Mouse (Mus musculus) kidney, postnatal 36 days (tissue): ENCODE measurements around the gene Il12a.

Source experiments
- DNase-seq, 2 experiments: peaks; one replicate each; pipeline ENCODE4 v3.0.0; 2021 to 2022; ENCODE audit warnings: mixed read lengths in 2 of 2

Gene Il12a

DNA sequence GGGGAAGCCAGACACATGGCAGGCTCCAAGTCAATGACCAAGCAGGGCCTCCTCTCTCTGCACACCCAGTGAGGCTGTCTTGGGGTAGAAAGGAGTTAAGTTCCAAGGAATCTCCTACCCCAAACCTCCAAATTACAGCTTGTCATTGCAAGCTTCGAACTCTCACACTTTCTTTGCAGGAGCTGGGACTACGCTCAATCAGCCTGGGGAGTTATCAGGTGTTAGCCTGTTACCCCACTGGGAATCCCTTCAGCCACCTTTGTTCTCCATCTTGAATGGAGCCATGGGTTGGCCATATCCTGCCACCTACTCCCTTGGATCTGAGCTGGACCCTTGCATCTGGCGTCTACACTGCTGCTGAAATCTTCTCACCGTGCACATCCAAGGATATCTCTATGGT is at the start of gene Il12a:
Il12a (plus strand) TSS at position 301 of the 400 bp plus-strand sequence.
- DNase-seq: no peak

DNA sequence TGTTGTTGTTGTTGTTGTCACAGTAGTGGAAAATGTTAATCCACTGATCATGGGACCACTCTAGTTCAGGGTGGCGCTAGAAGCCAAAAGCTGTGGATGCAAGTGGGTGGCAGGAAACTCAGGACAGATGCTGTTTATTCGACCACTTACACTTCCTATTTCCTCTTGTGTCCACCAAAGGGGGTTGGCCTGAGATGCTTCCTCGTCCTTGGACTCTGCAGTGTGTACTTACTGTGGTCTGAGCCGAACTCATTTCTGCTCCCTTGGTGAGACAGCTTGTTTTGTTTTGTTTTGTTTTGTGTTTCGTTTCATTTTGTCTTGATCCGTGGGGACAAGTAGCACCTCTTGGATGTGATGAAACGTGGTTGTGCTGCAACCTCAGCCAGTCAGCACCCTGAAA is 47.5 kb upstream of the Il12a start:
- DNase-seq: no peak

DNA sequence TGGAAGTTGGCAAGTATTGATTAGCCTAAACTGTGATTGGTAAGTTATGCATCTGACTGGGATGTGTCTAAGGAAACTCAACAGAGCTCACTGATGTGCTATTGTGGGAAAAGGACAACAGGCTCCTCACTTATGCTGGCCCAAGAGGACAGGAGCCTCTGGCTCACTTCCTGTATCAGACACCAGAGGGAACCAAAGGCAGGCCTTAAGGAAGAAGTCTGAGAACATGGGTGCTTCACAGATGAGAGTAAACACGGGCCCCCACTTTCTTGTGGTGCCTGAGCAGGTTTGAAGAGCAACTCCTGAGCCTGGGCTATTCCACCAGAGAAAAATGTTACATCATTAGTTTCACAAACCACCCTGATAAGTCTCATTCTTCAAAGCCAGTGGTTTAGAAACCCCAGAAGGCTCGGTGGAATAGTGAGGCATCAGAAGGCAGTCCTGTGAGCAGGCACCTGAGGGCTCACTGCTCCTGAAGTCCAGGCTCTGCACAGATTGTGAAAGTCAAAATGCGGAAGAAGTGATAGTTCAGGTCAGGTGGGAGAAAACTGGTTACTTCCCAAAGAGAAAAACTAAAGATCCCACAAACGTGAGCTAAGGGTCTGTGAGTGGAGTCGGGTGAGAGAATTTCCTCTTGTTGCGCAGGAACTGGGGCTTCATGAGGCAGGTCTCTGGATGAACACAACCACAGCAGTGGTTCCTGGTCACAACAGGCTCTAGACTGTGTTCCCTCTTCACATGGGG is 43.9 kb upstream of the Il12a start:
- DNase-seq: peak; percentile 9 to 32

DNA sequence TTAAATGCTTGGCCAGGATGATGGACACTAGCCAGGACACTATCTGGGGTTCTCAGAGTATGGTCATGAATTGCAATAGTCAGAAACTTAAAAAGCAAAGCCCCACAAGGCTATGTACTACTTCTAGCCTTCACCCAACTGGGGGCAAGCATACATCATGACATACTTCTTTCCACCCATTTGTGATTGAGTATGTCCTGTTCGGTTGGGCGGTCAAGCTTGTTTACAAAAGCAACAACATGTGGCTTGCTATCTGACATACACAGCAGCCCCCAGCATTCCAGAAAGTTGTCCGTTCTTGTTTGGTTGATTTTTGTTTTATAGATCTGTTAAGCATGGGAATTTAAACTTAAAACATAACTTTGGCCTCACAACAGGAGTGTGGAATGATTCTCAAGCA is 43.2 kb upstream of the Il12a start:
- DNase-seq: no peak

DNA sequence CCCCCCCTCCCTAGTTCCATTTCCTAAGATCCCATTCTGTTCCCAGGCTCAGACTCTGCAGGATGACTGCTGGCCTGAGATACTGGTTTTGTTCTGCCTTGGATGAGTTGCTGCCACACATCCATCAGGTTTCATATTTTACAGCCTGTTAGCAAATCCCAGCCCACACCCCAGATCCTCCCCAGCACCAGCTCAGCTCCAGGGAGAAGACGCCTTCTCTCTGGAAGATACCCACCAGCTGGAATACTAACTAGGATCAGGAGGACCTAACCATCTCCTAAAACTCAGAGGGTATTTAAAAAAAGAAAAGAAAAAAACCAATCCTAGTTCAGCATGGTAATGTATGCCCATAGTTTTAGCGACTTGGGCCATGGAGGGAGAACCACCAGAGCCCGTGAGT is 40.2 kb upstream of the Il12a start:
- DNase-seq: no peak

DNA sequence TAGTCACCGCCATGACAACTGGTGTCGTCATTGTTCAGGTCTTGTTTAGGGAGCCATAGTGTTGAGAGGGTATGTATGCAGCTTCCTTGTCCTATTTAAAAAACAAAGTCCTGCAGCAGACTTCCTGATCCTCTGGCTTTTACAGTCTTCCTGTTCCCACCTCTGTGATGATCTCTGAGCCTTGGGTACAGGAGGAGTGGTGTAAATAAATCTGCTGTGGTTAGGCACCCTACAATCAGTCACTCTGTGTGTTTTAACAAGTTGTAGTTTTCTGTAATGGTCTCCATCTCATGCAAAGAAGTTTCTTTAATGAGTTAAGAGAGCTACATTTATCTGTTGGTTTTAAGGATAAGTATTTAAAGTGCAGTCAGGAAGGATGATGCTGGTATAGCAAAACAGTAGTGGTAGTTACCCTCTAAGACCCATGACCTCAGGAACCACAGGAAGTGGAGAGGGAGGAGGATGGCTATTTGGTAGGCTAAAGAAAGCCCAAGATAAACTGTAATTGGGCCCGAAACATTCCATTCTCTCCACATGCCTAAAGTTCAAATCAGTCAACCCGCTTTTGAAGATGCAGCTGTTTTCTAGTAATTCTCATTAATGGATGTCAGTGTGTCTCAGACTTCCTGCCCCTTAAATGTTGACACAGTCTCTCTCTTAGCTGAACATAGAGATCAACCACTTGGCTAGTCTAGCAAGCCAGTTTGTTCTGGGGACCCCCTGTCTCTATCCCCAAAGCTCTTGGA is 33.7 kb upstream of the Il12a start:
- peak in 1 of 2 experiments; percentile 23 for DNase-seq

DNA sequence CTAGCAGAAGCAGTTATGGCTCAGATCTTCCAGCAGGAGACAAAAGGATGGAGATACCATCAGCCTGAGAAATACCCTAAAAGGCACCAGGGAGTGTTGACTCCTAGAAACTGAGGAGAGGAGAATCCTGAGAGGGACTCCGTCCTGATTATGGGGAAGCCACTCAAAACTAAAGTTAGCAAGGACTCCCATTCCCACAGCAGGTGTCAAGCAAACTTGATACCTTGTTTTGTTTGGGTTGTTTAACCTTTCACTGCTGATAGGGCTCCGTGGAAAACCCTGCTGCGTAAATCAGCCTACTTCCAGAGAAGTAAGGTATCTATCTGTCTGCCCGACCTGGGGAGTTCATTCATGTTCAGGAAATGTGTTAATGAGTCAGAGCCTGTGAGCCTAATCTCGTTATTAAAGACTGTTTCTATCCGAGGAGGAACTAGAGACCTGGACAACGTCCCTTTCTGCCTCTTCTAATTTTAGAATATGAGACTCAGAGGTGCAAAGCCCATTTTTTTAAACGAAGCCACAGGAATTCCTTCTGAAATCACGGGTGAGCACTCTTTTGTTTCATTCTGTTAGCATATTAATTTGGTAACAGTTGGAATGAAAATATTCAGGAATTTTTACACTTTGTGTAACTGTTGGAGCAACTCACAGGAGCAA is 32.7 kb upstream of the Il12a start:
- DNase-seq: no peak

DNA sequence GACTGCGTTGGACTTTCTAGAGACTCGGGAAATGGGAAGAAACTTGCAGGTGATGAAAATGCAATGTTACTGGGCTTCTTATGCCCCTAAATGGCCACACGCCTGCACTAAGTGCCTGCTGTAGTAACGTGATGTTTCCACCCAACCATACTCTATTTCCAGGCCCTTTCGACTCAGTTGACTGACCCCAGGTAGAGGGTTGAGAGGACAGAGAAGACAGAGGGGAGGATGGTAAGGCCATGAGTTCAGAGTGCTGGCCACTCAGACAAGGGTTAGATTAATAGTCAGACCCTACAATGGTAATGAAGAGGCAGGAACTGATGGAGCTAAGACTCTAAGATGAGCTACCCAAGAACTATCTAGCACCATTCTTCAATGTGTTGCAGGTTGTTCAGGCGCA is 30.4 kb upstream of the Il12a start:
- DNase-seq: no peak

DNA sequence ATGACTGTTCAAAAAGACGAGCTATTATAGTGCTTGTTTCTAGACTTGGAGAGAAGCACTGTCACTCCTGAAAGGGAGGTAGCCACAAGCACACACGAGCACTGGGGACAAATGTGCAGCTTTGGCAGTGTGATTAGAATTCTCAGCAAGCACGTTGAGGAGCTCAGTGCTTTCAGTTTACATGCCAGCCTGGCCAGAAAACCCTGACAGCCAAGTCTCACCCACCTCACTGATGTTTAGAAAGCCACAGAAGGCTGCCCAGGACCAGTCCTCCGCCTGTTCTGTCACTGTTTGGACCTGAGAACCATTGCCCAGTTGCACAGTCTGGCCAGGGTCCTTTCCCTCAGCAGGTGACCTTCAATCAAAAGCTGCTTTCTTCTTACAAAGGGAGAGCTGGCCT is 29.9 kb upstream of the Il12a start:
- no peak for DNase-seq

DNA sequence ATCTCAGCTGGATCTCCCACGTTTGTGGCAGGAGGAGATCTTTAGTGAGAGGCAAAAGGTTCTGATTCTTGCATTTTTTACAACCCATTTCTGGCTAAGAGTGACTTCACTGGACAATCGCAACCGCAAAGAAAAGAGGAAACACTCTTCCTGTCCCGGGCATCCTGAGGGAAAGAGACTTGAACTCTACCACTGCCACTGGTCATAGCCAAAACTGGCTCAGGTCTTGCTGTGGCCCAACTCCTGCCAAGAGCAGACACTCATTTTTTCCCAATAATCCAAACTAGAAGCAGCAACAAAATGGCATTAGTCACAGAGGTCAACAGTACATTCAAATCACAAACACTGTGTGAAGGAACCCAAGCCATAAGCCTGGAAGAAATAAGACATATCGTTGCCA is 28.1 kb upstream of the Il12a start:
- DNase-seq: no peak

DNA sequence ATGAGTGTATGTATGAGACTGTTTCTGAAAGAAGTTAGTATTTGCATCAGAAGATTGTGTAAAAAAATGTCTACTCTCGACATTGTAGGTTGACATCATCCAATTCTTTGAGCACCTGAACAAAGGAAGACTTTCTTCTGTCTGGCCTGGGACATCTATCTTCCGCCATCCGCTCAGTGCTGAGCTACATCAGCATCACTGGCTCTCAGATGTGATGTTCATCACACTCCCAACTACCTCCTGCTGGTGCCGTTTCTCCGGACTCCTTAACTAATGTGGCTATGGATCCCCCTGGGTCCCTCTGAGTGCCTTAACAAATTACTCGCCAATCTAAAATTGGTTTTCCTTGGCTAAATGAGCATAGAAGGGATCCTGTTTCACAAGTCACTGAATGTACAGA is 26.1 kb upstream of the Il12a start:
- no peak for DNase-seq

DNA sequence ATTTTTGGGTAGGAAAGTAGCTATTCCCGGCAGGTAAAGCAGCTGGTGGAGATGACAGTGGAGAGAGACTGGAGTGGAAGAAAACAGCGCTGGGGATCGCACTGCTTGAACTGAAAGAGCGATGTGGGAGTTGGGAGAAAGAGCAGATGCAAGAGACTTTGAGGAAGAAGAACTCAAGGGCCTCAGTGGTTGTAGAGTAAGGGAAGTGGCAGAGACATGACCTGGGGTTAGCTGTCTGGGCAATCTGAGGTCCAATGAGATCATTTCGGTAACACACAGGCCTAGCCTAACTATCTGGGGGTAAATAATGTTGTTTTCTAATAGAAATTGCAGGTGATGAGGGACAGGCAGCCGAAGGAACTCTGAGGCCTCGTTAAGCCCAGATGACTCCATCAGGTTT is 24.1 kb upstream of the Il12a start:
- DNase-seq: no peak

DNA sequence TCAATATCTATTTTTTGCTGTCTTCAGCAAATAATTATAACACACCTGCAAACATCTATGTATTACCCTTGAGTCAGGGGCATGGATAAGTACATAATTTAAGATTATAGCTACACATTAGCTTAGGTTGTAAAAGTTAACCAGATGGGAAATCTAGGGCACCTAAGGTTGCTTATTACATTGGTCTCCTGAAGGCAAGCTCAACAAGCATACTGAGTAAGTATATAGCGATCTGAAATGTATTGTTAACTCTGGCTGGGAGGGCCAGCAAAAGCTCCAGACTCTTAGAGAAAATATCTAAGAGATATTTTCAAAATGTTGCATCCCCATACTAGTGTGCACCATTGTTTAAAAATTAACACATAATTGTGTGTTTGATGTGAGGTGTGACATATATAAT is 22.6 kb upstream of the Il12a start:
- no peak for DNase-seq

DNA sequence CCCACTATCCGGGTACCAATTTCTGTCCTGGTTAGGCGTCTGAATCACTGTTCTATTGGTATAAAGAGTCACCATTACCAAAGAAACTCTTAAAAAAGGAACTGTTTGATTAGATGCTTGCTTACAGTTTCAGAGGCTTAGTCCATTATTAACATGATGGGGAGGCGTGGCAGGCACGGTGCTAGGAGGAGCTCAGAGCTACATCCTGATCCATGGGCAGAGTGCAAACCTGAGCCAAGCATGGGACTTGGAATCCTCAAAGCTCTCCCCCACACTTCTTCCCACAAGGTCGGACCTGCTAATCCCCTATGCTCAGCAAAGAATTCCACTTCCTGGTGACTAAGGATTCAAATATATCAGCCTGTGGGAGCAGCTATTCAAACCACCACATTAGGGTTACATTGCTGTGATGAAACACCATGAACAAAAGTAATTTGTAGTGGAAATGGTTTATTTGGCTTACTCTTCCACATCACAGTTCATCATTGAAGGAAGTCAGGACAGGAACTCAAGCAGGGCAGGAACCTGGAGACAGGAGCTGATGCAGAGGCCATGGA is 20.9 kb upstream of the Il12a start:
- peak; percentile 24 to 46 for DNase-seq

DNA sequence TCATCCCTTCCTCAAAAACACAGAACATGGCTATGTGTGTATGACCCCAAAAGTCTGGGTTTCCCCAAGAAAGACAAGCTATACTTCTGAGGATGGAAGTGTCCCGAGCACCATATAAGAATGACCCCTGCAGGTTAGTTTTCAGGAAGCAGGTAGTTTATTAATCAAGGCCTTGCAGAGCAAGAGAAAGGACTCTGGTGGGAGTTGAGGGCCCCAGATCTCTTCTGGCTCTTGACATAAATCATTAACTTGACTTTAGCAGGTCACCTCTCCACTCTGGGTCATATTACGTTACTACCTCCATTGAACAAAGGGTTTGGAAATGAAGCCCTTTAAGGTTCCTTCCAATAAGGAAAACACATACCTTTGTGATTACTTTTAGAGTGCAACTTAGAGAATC is 15.7 kb upstream of the Il12a start:
- no peak for DNase-seq

DNA sequence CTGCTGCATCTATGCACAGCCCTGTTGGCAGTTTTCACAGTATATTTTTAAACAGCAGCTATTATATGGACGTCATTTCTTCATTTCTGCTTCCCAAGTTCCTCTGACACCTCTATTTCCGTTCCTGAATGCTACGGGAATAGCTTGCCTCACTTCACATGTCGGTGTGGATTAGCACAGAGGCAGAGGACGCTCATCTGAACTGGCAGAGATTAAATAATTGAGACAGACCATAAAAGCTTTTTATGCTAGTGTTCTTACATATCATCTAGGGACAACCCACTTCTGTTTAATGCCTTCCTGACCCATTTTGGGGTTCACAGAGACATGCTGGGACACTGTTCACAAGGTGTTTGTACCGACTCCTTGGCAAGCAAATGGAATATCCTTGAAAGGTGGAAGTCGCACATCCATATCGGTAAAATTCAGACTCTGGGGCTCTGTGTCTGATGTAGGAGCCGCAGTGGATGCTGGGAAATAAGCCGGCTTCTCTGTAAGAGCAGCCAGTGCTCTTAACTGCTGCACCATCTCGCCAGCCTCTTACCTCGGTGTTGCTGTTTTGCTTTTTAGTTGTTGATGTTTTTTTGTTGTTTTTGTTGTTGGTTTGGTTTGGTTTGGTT is 15.1 kb upstream of the Il12a start:
- DNase-seq: no peak

DNA sequence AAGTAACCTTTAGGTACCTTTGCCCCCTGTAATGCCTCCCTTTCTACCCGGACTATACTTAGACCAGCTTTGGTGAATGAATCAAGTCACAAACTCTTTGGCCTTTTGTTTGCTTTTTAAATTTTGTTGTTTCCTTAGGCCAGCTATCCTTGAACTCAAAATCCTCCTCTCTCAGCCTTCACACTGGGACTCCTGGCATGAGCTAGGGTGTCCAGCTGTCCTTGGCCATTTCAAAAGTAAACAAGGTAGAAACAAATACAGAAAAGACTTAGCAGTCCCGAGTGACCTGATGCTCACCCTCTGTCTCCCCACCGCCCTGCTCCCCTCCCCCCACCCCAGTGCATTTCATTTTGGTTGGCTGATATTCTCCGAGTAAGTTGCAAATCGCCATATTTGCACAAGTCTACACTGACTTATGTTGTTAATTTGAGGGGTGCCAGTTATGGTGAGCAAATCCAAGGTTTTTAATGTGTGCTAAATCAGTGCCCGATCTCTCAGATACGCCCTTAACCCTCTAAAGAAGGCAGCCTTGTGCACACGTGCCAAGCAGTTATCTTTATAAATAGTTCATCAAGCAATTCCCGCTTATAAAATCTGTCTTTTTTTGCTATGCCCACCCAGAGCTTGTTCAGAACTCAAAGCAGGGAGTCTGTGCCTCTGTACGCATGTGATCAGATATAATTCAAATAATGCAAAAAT is 14.3 kb upstream of the Il12a start:
- no peak for DNase-seq

DNA sequence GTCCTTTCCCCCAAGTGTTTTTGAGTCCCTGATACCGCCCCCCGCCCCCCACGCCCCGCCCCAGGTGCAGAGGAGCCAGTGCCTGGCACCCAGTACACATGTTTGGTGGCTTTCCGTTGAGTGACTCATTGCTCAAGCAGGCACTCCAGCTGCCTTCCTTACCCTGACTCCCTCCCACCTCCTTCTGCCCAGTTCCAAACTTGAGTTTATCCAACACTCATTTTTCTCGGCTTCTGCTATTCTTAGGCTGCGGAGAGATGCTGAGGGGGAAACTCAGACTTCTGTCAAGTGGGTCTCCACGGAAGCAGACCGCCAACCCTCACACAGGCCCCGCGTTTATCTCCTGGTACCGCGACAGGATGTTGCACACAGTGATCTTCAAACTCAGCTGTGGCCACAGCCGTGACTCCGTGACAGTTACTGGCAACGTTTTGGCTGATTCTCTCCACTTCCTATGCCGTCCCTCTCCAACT is 13.6 kb upstream of the Il12a start:
- peak in 1 of 2 experiments; percentile 12 for DNase-seq

DNA sequence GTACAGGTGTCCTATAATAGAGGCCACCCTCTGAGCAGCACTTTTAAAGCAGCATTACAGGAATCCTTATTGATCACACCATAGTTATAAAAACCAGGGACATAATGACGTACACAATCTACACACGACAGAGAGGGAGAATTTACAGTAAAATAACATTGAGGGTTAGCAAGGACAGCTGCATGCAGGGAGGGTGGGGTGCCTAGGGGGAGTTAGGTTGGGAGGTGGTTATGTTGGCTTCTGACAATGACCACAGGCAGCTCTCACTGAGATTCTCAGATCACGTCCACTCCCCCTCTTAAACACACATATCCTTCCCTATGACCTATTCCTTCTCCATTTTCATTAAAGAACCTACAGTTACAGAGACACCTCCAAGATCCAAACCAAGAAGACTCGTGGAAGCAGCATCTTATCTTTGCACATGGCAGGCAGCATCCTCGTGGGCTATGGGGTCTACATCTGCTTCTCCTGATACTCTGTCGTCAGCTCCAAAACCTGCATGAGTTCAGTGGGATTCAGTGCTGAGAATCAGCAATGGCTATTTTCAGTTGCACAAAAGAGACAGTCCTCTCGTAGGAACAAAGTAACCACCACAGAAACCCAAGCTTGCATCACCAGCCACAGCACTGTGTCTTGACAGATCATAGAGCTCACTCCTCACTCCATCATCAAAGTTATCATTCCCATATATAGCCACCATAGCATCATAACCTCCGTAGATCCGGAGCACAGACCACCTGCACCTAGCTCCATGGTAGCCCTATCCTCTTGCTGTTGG is 11.4 kb upstream of the Il12a start:
- DNase-seq: no peak

DNA sequence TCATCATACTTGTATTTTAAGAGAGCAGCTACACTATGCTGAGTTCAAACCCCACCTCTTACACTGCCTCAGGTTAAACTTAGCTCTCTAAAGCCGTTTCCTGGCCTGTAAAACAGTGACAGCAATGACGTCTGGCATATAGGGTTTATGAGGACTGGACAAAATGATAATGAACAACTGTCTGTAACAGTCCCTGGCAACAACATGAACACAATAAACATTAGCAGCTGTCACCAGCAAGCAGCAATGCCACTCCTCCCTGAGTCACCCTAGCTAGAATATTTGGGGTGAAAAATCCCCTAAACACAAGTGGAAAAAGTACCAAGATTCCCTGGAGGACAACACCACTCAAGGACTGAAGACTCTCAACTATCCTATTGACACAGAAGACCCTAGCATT is 6.9 kb upstream of the Il12a start:
- DNase-seq: no peak

DNA sequence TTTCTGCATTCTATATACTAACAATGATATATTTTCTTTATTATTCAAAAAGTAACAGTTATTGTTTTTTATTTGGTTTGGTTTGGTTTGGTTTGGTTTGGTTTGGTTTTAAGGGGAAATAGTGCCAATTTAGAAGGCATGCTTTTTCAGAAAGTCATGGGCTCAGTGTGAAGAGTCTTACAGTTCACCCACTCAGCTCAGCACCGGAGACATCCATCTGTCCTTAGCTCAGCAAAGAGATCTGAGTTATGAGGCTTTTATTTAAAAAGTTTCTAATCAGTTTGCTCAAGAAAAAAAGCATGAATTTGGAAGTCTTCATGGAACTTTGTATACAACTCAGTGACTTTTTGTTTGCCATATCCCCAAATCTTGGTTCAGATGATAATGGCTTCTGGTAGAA is 6.2 kb upstream of the Il12a start:
- no peak for DNase-seq
